Mouse (Mus musculus) kidney, adult 2 months (tissue): ENCODE results near the gene Spns1. TPM values are rescaled to one million over a fixed set of nuclear protein-coding genes. Genes with fewer than 3 reads are reported as not detected.
A peak's percentile ranks its signal among the peaks of the same experiment; 100 is the strongest.

Experiments used
- DNase-seq: peaks from one replicate; pipeline ENCODE4 v3.0.0; 2021
- H3K27ac ChIP-seq: fragments of 200-500 bp; 2 replicates; pipeline ENCODE4 v1.5.1; 2012; ENCODE audit warnings: low read depth, low read length, control low read depth, inconsistent platforms; ENCODE audit not compliant: insufficient read depth
- H3K27me3 ChIP-seq: fragments of 200-500 bp; replicated peaks from 2 replicates; pipeline ENCODE4 v1.6.1; 2012; ENCODE audit warnings: mild to moderate bottlenecking, moderate library complexity, low read length, inconsistent platforms; ENCODE audit not compliant: control insufficient read depth, insufficient read depth
- H3K36me3 ChIP-seq: fragments of 200-500 bp; 2 replicates; pipeline ENCODE4 v1.6.1; 2012; ENCODE audit warnings: mild to moderate bottlenecking, moderate library complexity, low read length, inconsistent platforms; ENCODE audit not compliant: control insufficient read depth, insufficient read depth
- H3K4me1 ChIP-seq: fragments of 200-500 bp; 2 replicates; pipeline ENCODE4 v1.6.1; 2011; ENCODE audit warnings: low read length; ENCODE audit not compliant: control insufficient read depth, insufficient read depth
- H3K4me3 ChIP-seq: fragments of 200-500 bp; 2 replicates; pipeline ENCODE4 v1.5.1; 2011; ENCODE audit warnings: mild to moderate bottlenecking, low read depth, low read length, control low read depth; ENCODE audit not compliant: insufficient read depth
- CTCF ChIP-seq: fragments of 200-500 bp; conservative IDR thresholded peaks from 2 replicates; pipeline ENCODE4 v1.5.1; 2011; ENCODE audit warnings: low read depth, mild to moderate bottlenecking, control low read depth, low read length, moderate library complexity, mixed read lengths; ENCODE audit not compliant: insufficient read depth, insufficient read length
- POLR2A ChIP-seq: fragments of 200-500 bp; IDR thresholded peaks from one replicate; pipeline ENCODE4 v1.6.1; 2011; ENCODE audit warnings: low read depth, low read length, control low read depth
- WGBS: fragments of 180-500 bp; shearing (Covaris S2); methylation state at CpG from one replicate; pipeline ENCODE4 v1.1.7; 2018; 5-methylcytosine and 5-hydroxymethylcytosine counted together
- polyA plus RNA-seq: library from polyadenylated mRNA; depleted of rRNA; stranded (reverse); fragments of >200 nt; gene quantifications from 2 replicates; pipeline ENCODE4 v1.2.3, GENCODE M21; 2012; rRNA removed

Gene Spns1
- 102 and 168 TPM in 2 replicates for polyA plus RNA-seq

DNA sequence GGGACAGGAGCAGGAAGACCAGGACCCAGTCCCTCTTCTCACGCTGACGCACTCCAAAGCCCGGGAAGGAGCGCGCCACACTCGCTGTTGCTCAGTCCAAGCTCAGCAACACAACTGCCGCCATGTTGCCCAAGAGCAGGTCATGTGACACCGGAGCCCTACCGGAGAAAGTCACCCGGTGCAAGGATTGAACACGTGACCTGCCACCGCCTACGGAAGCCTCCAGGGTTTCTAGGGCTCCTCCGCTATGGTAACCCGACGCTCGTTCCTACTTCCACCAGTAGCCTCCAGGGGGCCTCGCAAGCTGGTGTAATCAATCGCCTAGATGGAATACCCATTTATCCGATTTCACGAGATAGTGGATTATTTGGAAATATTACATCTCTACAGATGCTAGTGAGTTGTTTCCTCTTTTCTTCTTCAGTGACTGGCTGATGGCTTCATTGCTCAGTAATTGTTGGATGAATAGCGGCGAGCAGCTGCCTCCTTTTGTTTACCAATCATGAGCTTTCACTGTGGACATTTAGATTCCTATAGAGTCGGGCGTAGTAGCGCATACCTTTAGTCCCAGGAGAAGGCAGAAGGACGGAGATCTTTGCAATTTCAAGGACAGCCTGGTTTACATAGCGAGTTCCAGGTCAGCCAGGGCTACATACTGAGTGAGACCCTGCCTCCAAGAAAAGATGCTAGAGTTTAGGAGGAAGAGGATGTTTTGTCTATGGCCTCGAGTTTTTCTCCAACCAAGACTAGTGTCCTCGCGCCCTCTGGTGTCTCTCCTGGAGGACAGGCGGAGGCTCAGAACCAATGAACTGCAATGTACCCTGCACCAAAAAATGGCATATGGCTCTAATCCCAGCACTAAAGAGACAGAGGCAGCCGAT lies at the start of gene Spns1:
Gene Spns1 (minus strand): TSS at position 173 of the 881 bp plus-strand sequence.
- peak within 1 kb of the TSS; percentile 14; the same call in 1 of the 2 replicates for H3K27ac ChIP-seq
- peaks cover 12% of the 10 kb centered on the region; the same call in 1 of the 2 replicates for H3K4me1 ChIP-seq
- TF ChIP-seq POLR2A = no peak
- TF ChIP-seq CTCF = peak; percentile 78
- WGBS = under 1% methylated on average over 33 of the region's 33 CpGs
- peak; percentile 99 for DNase-seq
- 0 out of 2 replicates have a peak, but pooled peaks cover 1% of the 10 kb centered on the region for H3K36me3 ChIP-seq
- no peaks in the 10 kb centered on the region for H3K27me3 ChIP-seq
- peak within 1 kb of the TSS; percentile 90 for H3K4me3 ChIP-seq

GRCm38 (mm10) chr7:126424161-126424560 lies 46.9 kb upstream of the Spns1 start:
- TF ChIP-seq CTCF = no peak
- no peak for TF ChIP-seq POLR2A
- Histone ChIP-seq H3K4me3 (no peak overlapping the region), H3K36me3 (no peaks in the 10 kb centered on the region), H3K27me3 (no peaks in the 10 kb centered on the region), H3K27ac (no peak overlapping the region), H3K4me1 (no peaks in the 10 kb centered on the region; the same call in 1 of the 2 replicates)
- WGBS = 74% methylated on average over 6 of the region's 6 CpGs
- DNase-seq = no peak

GRCm38 (mm10) chr7:126421756-126422155 lies 44.5 kb upstream of the Spns1 start:
- TF ChIP-seq CTCF (no peak), POLR2A (no peak)
- no peaks in the 10 kb centered on the region for H3K36me3 ChIP-seq
- no peak overlapping the region for H3K27ac ChIP-seq
- no peaks in the 10 kb centered on the region for H3K4me1 ChIP-seq
- WGBS = 76% methylated on average over 5 of the region's 5 CpGs
- H3K4me3 ChIP-seq = no peak overlapping the region
- H3K27me3 ChIP-seq = no peaks in the 10 kb centered on the region
- DNase-seq = no peak

DNA sequence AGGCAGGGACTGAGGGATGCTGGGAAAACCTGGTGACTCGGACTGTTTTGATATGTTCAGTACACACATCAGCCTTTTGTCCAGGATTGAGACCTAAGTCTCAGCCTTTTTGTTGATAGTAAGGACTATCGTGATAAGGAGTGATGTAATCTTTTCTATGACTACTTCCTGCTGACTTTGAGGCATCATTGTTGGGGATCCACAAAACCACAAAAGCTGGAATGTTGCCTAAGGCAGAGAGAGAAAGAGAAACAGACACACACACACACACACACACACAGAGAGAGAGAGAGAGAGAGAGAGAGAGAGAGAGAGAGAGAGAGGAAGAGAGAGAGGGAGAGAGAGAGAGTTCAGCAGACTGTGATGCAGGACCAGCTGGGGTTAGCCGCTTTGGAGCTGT lies 41.2 kb upstream of the Spns1 start:
- no peaks in the 10 kb centered on the region for H3K27me3 ChIP-seq
- 52% methylated on average over 3 of the region's 3 CpGs for WGBS
- H3K4me1 ChIP-seq = no peaks in the 10 kb centered on the region
- no peak overlapping the region for H3K27ac ChIP-seq
- no peaks in the 10 kb centered on the region for H3K36me3 ChIP-seq
- no peak for DNase-seq
- H3K4me3 ChIP-seq = no peak overlapping the region
- TF ChIP-seq CTCF (no peak), POLR2A (no peak)

DNA sequence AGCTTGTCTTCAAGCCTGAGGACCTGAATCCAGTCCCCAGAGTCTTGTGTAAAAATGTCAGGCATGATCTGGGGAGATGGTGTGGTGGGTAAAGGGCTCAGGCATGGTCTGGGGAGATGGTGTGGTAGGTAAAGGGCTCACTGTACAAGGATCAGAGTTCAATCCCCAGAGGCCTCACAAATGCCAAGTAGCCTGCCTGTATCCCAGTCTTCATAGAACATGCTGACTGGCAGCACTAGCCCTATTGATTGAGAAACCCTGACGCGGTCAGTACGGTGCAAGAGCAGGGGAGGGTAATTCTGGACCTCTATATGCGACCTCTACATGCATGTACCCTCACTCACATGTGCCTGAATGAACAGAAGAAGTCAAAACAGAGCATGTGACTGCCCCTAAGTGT lies 40.4 kb upstream of the Spns1 start:
- Histone ChIP-seq H3K4me1 (no peaks in the 10 kb centered on the region), H3K4me3 (no peak overlapping the region), H3K27me3 (no peaks in the 10 kb centered on the region), H3K36me3 (no peaks in the 10 kb centered on the region), H3K27ac (no peak overlapping the region)
- WGBS = 89% methylated on average over 4 of the region's 4 CpGs
- no peak for TF ChIP-seq CTCF
- no peak for TF ChIP-seq POLR2A
- no peak for DNase-seq

DNA sequence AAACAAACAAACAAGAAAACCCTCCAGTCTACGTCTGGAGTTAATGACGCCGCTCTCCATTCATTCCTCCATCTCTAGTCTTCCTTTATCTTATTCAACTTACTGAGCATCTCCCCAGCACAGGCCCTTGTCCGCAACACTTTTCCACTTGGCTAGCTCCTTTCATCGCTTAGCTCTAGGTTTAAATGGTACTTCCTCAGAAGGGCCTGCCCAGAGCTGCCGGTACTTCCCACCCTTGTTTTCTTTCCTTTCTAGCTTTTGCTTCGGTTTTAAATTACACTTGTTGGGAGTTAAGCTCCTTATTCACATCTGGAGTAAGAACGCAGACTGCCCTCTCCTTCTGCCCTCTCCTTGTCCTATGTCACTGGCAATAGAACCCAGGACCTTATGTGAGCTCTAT lies 39.8 kb upstream of the Spns1 start:
- Histone ChIP-seq H3K27ac (no peak overlapping the region), H3K36me3 (no peaks in the 10 kb centered on the region), H3K4me3 (no peak overlapping the region), H3K4me1 (no peaks in the 10 kb centered on the region), H3K27me3 (no peaks in the 10 kb centered on the region)
- WGBS = 62% methylated on average over 8 of the region's 8 CpGs
- no peak for DNase-seq
- TF ChIP-seq CTCF (no peak), POLR2A (no peak)

- Histone ChIP-seq H3K27ac (no peak overlapping the region), H3K4me1 (no peaks in the 10 kb centered on the region), H3K4me3 (no peak overlapping the region), H3K36me3 (no peaks in the 10 kb centered on the region), H3K27me3 (no peaks in the 10 kb centered on the region)
- WGBS = 56% methylated on average over 2 of the region's 2 CpGs
- TF ChIP-seq CTCF = no peak
- TF ChIP-seq POLR2A = no peak
- no peak for DNase-seq
Observed at GRCm38 (mm10) chr7:126416615-126417014, 39.4 kb upstream of the Spns1 start.
